Mouse (Mus musculus) CH12.LX (cell line): ENCODE measurements around the gene Adora2b.

ENCODE experiments used
- CTCF ChIP-seq, 2 experiments: IDR thresholded peaks in 1 of 2; conservative IDR thresholded peaks in 1 of 2; 2 replicates each; pipeline ENCODE4 v1.5.1; 2011 to 2012; ENCODE audit warnings: low read depth in 2 of 2, low read length in 2 of 2, improper control_type of control experiment in 1 of 2, inconsistent platforms in 1 of 2, mild to moderate bottlenecking in 1 of 2, moderate library complexity in 1 of 2
- GABPA ChIP-seq: IDR thresholded peaks from 2 replicates; pipeline ENCODE4 v1.6.1; 2012; ENCODE audit warnings: low read depth, low read length, improper control_type of control experiment, inconsistent platforms; ENCODE audit not compliant: insufficient replicate concordance
- JUN ChIP-seq: IDR thresholded peaks from 2 replicates; pipeline ENCODE4 v1.6.1; 2011; ENCODE audit warnings: low read depth, mild to moderate bottlenecking, low read length, improper control_type of control experiment, moderate library complexity; ENCODE audit not compliant: insufficient read depth
- MAX ChIP-seq: IDR thresholded peaks from 2 replicates; pipeline ENCODE4 v1.6.1; 2011; ENCODE audit warnings: low read length, improper control_type of control experiment
- MYC ChIP-seq: IDR thresholded peaks from 2 replicates; pipeline ENCODE4 v1.6.1; 2011; ENCODE audit warnings: low read depth, mild to moderate bottlenecking, improper control_type of control experiment, low read length
- NELFE ChIP-seq: IDR thresholded peaks from 2 replicates; pipeline ENCODE4 v1.6.1; 2011; ENCODE audit warnings: low read depth, low read length, improper control_type of control experiment
- USF1 ChIP-seq: IDR thresholded peaks from 2 replicates; pipeline ENCODE4 v1.6.1; 2014; ENCODE audit warnings: low read depth, mild to moderate bottlenecking, inconsistent platforms, low read length, improper control_type of control experiment
- ZMIZ1 ChIP-seq: IDR thresholded peaks from 2 replicates; pipeline ENCODE4 v1.6.1; 2012; ENCODE audit warnings: low read depth, mild to moderate bottlenecking, inconsistent platforms, low read length, improper control_type of control experiment
- ZNF384 ChIP-seq: IDR thresholded peaks from 2 replicates; pipeline ENCODE4 v1.6.1; 2012; ENCODE audit warnings: low read depth, low read length, improper control_type of control experiment, inconsistent platforms

- TF ChIP-seq MYC, result no peak
- no peak for TF ChIP-seq NELFE
- no peak for TF ChIP-seq MAX
- no peak for TF ChIP-seq JUN
- no peak for TF ChIP-seq GABPA
- TF ChIP-seq CTCF (conservative IDR thresholded peaks at IDR 0.05 in 1 of 2, IDR thresholded peaks at IDR 0.05 in 1 of 2; ENCODE audit: low read depth in 2 of 2, low read length in 2 of 2), result no peak
- no peak for TF ChIP-seq ZMIZ1
- no peak for TF ChIP-seq USF1
- no peak for TF ChIP-seq ZNF384
Observed at GRCm38 (mm10) chr11:62314984-62315383, 66.2 kb downstream of the Adora2b start.
